Mouse (Mus musculus): ENCODE data around the gene Kif7.

GRCm38 (mm10) chr7:79670900-79671604 lies 44.5 kb downstream of the Kif7 start:
- TF ChIP-seq POLR2A (IDR thresholded peaks at IDR 0.05; ENCODE audit: low read depth, low read length) (no peak), CHD2 (IDR thresholded peaks at IDR 0.05; ENCODE audit: low read length) (no peak), CTCF (conservative IDR thresholded peaks at IDR 0.05 in 1 of 2, IDR thresholded peaks at IDR 0.05 in 1 of 2; ENCODE audit: low read depth in 2 of 2, low read length in 2 of 2) (no peak), RCOR1 (conservative IDR thresholded peaks at IDR 0.05; ENCODE audit: low read depth, low read length) (no peak)

Data from CH12.LX (cell line).